Mouse (Mus musculus) embryonic facial prominence, embryonic 12.5 days (tissue): Measurements from ENCODE around the gene Bcr. TPM values are rescaled to one million over a fixed set of nuclear protein-coding genes. Genes with fewer than 3 reads are reported as not detected.
A peak's percentile ranks its signal among the peaks of the same experiment; 100 is the strongest.

Experiments used
- ATAC-seq: fragments of 200-750 bp; cut with Nextera tagmentation; 2 replicates; pipeline ENCODE4 v1.8.0; 2017; ENCODE audit not compliant: insufficient number of reproducible peaks, insufficient read depth, low FRiP score, low TSS enrichment
- H3K27ac ChIP-seq: fragments of 300-500 bp; sonication (generic); 2 replicates; pipeline ENCODE4 v1.5.1; 2016; ENCODE audit warnings: mild to moderate bottlenecking
- H3K27me3 ChIP-seq: fragments of 300-500 bp; sonication (generic); 2 replicates; pipeline ENCODE4 v1.6.1; 2016; ENCODE audit warnings: mild to moderate bottlenecking, moderate library complexity
- H3K36me3 ChIP-seq: fragments of 300-500 bp; sonication (generic); 2 replicates; pipeline ENCODE4 v1.6.1; 2016; ENCODE audit warnings: mild to moderate bottlenecking
- H3K4me1 ChIP-seq: fragments of 300-500 bp; sonication (generic); 2 replicates; pipeline ENCODE4 v1.6.1; 2016
- H3K4me2 ChIP-seq: fragments of 300-500 bp; sonication (generic); replicated peaks from 2 replicates; pipeline ENCODE4 v1.6.1; 2016; ENCODE audit warnings: mild to moderate bottlenecking, moderate library complexity
- H3K4me3 ChIP-seq: fragments of 300-500 bp; sonication (generic); 2 replicates; pipeline ENCODE4 v1.5.1; 2016; ENCODE audit warnings: mild to moderate bottlenecking
- H3K9ac ChIP-seq: fragments of 300-500 bp; sonication (generic); 2 replicates; pipeline ENCODE4 v1.6.1; 2016; ENCODE audit warnings: mild to moderate bottlenecking, moderate library complexity
- H3K9me3 ChIP-seq: fragments of 300-500 bp; sonication (generic); 2 replicates; pipeline ENCODE4 v1.6.1; 2016; ENCODE audit warnings: mild to moderate bottlenecking, moderate library complexity
- WGBS: fragments of 180-500 bp; shearing (Covaris S2); methylation state at CpG from one replicate; pipeline ENCODE4 v1.1.7; 2016; 5-methylcytosine and 5-hydroxymethylcytosine counted together
- polyA plus RNA-seq: library from polyadenylated mRNA; unstranded; fragments of >200 nt; fragmentation: Nextera tagmentation; extraction: Ambion mirVana; gene quantifications from 2 replicates; pipeline ENCODE4 v1.2.1, GENCODE M21; 2016

The Bcr gene
- polyA plus RNA-seq, 1 experiment from 2014 or later, result 9.0 TPM

DNA sequence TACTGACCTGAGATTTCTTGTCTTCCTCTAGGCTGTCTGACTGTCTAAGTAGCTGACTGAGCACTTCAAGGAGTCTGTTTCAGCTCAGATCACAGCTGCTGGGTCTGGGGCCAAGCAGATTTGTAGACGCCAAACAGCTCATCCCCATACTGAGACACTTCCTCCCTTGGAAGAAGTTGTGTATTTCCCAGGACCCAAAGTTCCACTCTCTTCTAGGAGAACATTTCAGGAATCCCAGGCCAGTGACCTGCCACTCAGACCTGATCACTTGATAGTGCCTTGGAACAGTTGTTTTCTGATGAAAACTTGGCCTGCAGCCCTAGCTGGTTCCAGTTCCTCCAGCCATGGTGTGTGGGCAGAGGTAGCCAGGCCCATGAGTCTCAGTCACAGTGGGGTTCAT is 140.3 kb downstream of the Bcr start:
- no peak overlapping the region for H3K4me3 ChIP-seq
- no peaks in the 10 kb centered on the region for H3K36me3 ChIP-seq
- no peaks in the 10 kb centered on the region for H3K4me1 ChIP-seq
- WGBS, result 79% methylated on average over 1 of the region's 1 CpGs
- no peaks in the 10 kb centered on the region for H3K9me3 ChIP-seq
- no peak overlapping the region for H3K9ac ChIP-seq
- no peak overlapping the region for H3K4me2 ChIP-seq
- H3K27ac ChIP-seq, result no peak overlapping the region
- no peak for ATAC-seq
- no peaks in the 10 kb centered on the region for H3K27me3 ChIP-seq

DNA sequence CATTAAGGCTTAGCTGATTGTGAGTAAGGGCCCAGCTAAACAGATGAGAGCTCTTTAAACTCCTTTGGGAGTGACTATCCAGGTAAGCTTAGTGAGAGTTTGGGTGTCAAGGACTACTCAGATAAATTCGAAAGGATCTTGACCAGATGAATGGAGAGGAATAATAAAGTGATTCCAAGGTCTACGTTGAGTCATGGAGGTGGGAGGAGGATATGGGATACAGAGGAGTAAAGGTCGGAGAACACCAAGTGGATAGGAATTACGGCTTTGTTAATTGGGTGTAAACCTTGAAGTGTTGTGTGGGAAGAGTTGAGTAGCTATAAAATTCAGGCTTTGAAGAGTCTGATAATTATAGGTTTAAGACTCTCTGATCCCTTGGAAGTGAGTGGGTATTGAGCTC is 145.8 kb downstream of the Bcr start:
- Histone ChIP-seq H3K4me2 (no peak overlapping the region), H3K27ac (no peak overlapping the region), H3K4me1 (no peaks in the 10 kb centered on the region), H3K9ac (no peak overlapping the region), H3K9me3 (no peaks in the 10 kb centered on the region), H3K36me3 (no peaks in the 10 kb centered on the region), H3K4me3 (no peak overlapping the region), H3K27me3 (no peaks in the 10 kb centered on the region)
- 82% methylated on average over 4 of the region's 4 CpGs for WGBS
- no peak for ATAC-seq

DNA sequence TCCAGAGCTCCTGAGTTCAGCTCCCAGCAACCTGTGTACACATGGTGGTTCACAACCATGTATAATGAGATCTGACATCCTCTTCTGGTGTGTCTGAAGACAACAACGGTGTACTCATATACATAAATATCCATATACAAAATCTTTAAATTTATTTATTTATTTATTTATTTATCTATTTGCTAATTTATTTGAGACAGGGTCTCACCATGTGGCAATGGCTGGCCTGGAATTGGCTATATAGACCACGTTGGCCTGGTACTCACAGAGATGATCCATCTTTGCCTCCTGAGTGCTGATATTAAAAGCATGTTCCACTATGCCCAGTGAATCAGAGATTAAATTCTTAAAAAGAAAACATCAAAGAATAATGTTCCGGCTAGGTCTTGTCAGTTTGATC is 150.4 kb downstream of the Bcr start:
- 89% methylated on average over 3 of the region's 3 CpGs for WGBS
- Histone ChIP-seq H3K9me3 (no peaks in the 10 kb centered on the region), H3K4me2 (no peak overlapping the region), H3K27me3 (no peaks in the 10 kb centered on the region), H3K27ac (no peak overlapping the region), H3K4me1 (peaks cover 9% of the 10 kb centered on the region; the same call in 1 of the 2 replicates), H3K36me3 (no peaks in the 10 kb centered on the region), H3K9ac (no peak overlapping the region), H3K4me3 (no peak overlapping the region)
- ATAC-seq, result no peak

DNA sequence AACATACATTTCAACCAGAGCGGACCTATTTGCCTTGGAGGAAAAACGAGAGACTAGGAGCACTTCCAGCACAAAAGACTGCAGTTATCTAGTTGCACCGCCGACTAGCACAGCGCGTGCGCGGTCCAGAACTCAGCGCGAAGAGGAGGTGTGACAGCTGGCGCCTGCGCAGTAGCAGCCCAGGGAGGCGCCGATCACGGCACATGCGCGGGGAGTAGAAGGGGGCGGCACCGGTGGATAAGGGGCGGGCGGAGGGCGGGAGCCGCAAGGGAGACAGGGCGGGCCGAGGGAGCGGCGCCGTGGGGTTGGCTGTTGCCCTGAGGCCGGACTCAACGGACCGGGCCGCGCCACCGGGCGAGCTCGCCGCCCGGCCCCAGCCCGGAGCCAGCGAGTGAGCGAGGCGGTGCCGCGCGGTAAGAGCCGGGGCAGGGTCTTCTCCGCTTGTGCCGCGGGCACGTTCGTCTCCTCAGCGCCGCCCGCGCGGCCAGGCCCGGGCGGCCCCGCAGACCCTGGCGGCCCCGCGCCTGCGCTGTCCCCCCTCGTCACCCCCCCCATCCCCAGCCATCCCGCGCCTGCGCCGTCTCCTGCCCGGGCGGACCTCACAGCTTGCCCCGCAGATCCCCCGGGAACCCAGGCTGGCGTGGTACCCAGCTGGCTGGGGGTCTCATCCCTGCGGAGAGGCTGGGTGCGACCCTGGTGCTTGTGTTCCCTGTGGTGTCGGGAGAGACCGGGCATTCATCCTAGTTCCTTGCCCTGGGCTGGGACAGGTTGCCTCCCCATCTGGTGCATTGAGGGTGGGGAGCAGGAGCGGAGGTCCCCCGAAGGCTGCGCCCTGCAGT is 151.6 kb downstream of the Bcr start, which contains the start of gene Specc1l:
Specc1l (plus strand) TSS at position 267 of the 839 bp plus-strand sequence.
- H3K36me3 ChIP-seq, result no peaks in the 10 kb centered on the region
- H3K9ac ChIP-seq, result peak within 1 kb of the TSS; percentile 92
- peaks cover 9% of the 10 kb centered on the region; the same call in 1 of the 2 replicates for H3K4me1 ChIP-seq
- peak within 1 kb of the TSS; percentile 76 for H3K4me2 ChIP-seq
- peak within 1 kb of the TSS; percentile 62 for H3K4me3 ChIP-seq
- H3K9me3 ChIP-seq, result no peaks in the 10 kb centered on the region
- ATAC-seq, result peak; percentile 98
- H3K27me3 ChIP-seq, result no peaks in the 10 kb centered on the region
- H3K27ac ChIP-seq, result peak within 1 kb of the TSS; percentile 97
- WGBS, result under 1% methylated on average over 68 of the region's 80 CpGs

DNA sequence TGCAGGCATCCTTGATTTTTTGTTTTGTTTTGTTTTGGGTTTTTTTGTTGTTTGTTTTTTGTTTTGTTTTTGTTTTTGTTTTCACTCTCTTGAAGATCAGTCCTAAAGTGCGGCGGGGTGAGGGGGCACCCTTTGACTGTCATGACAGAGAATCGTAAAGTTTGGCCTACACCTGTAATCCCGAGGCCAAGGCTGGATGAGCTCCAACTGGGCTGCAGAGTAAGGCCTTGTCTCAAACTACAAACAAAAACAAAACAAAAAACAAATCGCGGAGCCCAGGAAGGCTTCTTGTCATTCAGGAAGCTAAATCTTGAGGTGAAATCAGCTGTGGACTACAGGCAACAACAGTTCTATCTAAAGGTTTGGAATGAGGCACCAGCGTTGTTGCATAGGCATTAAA is 152.6 kb downstream of the Bcr start:
- H3K4me3 ChIP-seq, result peak overlapping the region; percentile 62
- H3K9ac ChIP-seq, result peak overlapping the region; percentile 92
- H3K27me3 ChIP-seq, result no peaks in the 10 kb centered on the region
- H3K27ac ChIP-seq, result peak overlapping the region; percentile 97; the same call in 1 of the 2 replicates
- 57% methylated on average over 7 of the region's 7 CpGs for WGBS
- peak overlapping the region; percentile 76 for H3K4me2 ChIP-seq
- no peaks in the 10 kb centered on the region for H3K9me3 ChIP-seq
- no peak for ATAC-seq
- H3K36me3 ChIP-seq, result no peaks in the 10 kb centered on the region
- peaks cover 9% of the 10 kb centered on the region; the same call in 1 of the 2 replicates for H3K4me1 ChIP-seq

DNA sequence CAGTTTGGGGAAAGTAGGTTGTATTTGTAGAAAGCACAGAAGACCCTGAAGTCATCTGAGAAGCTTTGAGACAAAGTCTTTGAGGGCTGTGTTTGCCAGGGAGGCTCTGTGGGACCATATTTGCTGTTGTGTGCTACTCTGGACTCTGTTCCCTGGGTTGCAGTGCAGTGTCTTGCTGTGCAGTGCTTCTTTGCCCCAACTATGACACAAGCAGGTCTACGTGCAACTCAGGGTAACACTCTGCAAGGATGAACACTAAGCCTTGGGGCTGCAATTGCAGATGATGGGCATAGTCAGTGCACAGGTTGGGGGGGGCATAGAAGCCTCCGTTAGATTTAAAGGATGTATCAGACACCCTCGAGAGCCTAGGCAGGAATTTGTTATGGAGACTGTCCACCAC is 160.3 kb downstream of the Bcr start:
- Histone ChIP-seq H3K4me3 (no peak overlapping the region), H3K9ac (no peak overlapping the region), H3K4me1 (peaks cover 16% of the 10 kb centered on the region), H3K9me3 (no peaks in the 10 kb centered on the region), H3K4me2 (no peak overlapping the region), H3K27ac (no peak overlapping the region), H3K27me3 (no peaks in the 10 kb centered on the region), H3K36me3 (no peaks in the 10 kb centered on the region)
- whole genome bisulfite sequencing, result 83% methylated on average over 3 of the region's 3 CpGs
- no peak for ATAC-seq

DNA sequence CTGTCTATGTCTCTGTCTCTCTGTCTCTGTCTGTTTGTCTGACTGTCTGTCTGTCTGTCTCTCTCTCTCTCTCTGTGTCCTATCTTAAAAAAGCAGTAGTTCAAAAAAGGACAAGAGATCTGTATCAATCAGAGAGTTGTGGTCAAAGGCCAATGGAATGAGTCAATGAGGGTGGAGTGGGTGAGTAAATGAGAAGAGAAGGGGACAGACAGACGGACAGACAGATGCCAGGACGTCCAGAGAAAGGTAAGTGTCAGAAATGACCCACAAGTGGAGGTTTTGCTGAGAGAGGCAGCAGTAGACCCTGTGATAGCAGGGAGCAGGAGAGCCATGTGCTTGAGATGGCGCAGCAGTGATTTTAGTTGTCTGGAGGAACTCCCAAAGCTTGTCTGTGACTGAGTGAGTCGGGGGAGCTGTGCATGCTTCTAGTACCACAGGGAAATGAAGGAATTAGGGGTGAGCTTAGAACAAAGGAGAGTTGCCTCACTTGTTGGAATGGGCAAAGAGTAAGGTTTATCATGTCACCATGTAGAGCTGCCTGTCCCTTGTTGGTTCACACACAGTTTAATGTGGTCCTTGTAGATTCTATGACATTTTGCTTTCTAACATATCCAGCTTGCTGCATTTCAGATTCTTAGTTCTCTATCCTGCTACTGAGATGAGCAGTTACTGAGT is 161.7 kb downstream of the Bcr start:
- H3K9me3 ChIP-seq, result no peaks in the 10 kb centered on the region
- no peak for ATAC-seq
- no peak overlapping the region for H3K4me3 ChIP-seq
- H3K27me3 ChIP-seq, result no peaks in the 10 kb centered on the region
- no peak overlapping the region for H3K9ac ChIP-seq
- peaks cover 16% of the 10 kb centered on the region for H3K4me1 ChIP-seq
- H3K4me2 ChIP-seq, result no peak overlapping the region
- WGBS, result 66% methylated on average over 4 of the region's 4 CpGs
- H3K27ac ChIP-seq, result no peak overlapping the region
- no peaks in the 10 kb centered on the region for H3K36me3 ChIP-seq

DNA sequence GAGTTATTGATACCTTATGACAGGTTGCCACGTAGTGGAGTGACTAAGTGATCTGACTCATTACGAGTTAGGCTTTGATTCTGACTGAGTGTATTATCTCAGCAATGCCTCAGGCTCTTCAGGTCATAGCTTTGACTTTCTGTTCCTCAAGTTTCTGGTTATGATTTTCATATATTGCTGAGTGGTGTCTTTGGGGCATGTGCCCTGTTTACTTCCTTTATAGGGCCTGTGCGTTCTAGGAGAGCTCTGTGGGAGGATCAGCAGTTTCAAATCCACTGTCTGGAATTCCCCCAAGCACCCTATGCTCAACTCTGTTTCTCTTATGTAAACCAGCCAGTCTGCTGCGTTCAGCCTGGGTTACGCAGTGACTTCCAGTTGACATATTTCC is 162.2 kb downstream of the Bcr start:
- H3K36me3 ChIP-seq, result no peaks in the 10 kb centered on the region
- H3K27me3 ChIP-seq, result no peaks in the 10 kb centered on the region
- H3K27ac ChIP-seq, result no peak overlapping the region
- WGBS, result 60% methylated on average over 5 of the region's 5 CpGs
- peaks cover 16% of the 10 kb centered on the region for H3K4me1 ChIP-seq
- no peak overlapping the region for H3K4me3 ChIP-seq
- no peak overlapping the region for H3K4me2 ChIP-seq
- no peak overlapping the region for H3K9ac ChIP-seq
- no peak for ATAC-seq
- no peaks in the 10 kb centered on the region for H3K9me3 ChIP-seq

DNA sequence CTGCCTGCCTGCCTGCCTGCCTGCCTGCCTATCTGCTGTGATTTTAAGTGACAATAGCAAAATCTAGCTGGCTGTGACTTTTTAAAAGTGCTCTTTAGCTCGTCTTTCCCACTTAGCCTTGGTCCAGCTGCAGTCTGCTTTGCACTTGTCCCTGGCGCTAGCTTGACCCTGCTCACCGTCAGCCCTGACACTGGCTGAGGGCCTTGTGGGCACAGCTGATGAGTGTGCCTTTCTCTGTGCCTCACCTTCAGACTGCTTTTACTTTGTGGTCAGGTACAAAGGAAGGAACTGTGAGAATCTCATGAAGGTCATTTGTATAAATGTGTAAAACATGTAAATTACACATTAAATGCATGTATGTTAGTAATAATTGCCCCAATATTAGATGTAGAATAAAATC is 163.8 kb downstream of the Bcr start:
- Histone ChIP-seq H3K27me3 (no peaks in the 10 kb centered on the region), H3K4me1 (peaks cover 16% of the 10 kb centered on the region), H3K9ac (no peak overlapping the region), H3K9me3 (no peaks in the 10 kb centered on the region), H3K27ac (no peak overlapping the region), H3K4me2 (no peak overlapping the region), H3K4me3 (no peak overlapping the region), H3K36me3 (0 out of 2 replicates have a peak, but pooled peaks cover 1% of the 10 kb centered on the region)
- no peak for ATAC-seq
- 77% methylated on average over 3 of the region's 3 CpGs for WGBS

DNA sequence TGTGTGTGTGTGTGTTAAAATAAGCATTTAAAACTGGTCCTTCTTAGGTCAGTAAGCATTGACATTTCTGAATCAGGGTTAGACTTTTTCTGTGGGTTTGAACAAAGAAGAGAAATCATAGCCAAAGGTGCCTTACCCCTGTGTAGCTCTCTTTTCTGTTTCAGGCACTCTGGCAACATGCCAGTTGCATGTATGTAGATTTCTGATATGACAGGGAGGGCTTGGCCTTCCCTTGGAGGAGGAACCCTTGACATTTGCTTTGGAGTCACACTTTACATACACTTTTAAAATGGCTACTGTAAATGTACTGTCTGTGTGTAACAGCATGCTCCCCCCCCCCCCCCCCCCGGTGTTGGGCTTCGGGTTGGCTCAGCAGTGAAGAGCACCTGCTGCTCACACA is 164.2 kb downstream of the Bcr start:
- Histone ChIP-seq H3K9ac (no peak overlapping the region), H3K4me3 (no peak overlapping the region), H3K36me3 (0 out of 2 replicates have a peak, but pooled peaks cover 3% of the 10 kb centered on the region), H3K27me3 (no peaks in the 10 kb centered on the region), H3K27ac (no peak overlapping the region), H3K9me3 (no peaks in the 10 kb centered on the region), H3K4me1 (peaks cover 16% of the 10 kb centered on the region), H3K4me2 (no peak overlapping the region)
- no peak for ATAC-seq
- WGBS, result no CpG with 5 or more reads among the region's 2 CpGs

DNA sequence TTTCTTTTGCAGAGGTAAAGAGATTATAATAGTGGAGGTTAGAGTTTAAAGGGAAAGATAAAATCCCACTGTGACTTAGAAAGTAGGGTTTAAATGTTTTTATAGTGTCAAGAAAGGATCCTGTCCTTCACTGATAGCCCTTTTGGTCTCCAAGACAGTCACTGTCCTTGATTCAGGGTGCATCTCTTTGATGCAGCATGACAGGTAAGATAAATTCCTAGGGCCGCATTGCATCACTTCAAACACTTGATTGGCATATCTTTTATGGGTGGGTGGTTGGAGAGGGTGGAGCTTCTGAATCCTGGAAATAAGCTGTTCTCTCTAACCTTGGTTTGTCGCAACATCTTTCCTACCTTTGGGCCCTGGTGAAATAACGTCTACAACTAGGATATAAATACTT is 167.0 kb downstream of the Bcr start:
- no peak overlapping the region for H3K27ac ChIP-seq
- H3K4me2 ChIP-seq, result no peak overlapping the region
- no peak overlapping the region for H3K9ac ChIP-seq
- ATAC-seq, result no peak
- H3K4me1 ChIP-seq, result peaks cover 4% of the 10 kb centered on the region; the same call in 1 of the 2 replicates
- H3K36me3 ChIP-seq, result peaks cover 19% of the 10 kb centered on the region; the same call in 1 of the 2 replicates
- H3K9me3 ChIP-seq, result no peaks in the 10 kb centered on the region
- H3K4me3 ChIP-seq, result no peak overlapping the region
- WGBS, result 90% methylated on average over 3 of the region's 3 CpGs
- no peaks in the 10 kb centered on the region for H3K27me3 ChIP-seq

DNA sequence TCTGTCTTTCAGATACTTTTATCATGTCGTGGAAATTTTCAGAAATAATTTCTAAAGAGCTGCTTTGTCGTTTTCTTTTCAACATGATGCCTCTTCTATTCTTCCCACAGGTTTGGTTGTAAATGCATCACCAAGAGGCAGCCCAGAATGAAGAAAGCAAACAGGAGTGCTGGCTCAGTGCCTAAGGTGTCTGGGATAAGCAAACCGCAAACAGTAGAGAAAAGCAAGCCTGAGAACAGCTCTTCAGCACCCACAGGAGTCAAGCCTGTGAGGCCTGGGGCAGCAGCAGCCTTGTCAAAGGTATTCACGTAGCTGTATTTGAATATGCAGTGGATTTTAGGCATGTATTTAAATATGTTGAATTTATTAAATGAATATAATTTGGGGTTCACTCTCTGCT is 170.2 kb downstream of the Bcr start:
- Histone ChIP-seq H3K36me3 (peaks cover 32% of the 10 kb centered on the region; the same call in 1 of the 2 replicates), H3K4me2 (no peak overlapping the region), H3K27me3 (no peaks in the 10 kb centered on the region), H3K4me1 (no peaks in the 10 kb centered on the region), H3K9me3 (no peaks in the 10 kb centered on the region), H3K4me3 (no peak overlapping the region), H3K9ac (no peak overlapping the region), H3K27ac (no peak overlapping the region)
- no peak for ATAC-seq
- WGBS, result 87% methylated on average over 4 of the region's 4 CpGs
